Mouse (Mus musculus) lung, postnatal 0 days (tissue): ENCODE measurements around the gene Rnf157.

Source experiments
- CTCF ChIP-seq: IDR thresholded peaks from 2 replicates; pipeline ENCODE4 v1.5.1; 2016; ENCODE audit warnings: antibody characterized with exemption, mild to moderate bottlenecking
- EP300 ChIP-seq: IDR thresholded peaks from 2 replicates; pipeline ENCODE4 v1.6.1; 2016; ENCODE audit warnings: antibody characterized with exemption, mild to moderate bottlenecking, control low read depth

GRCm38 (mm10) chr11:116347012-116347411 lies 65.8 kb downstream of the Rnf157 start:
- TF ChIP-seq CTCF, result no peak
- TF ChIP-seq EP300, result no peak
